Mouse (Mus musculus) midbrain, embryonic 10.5 days (tissue): ENCODE data around the gene Ing2. TPM values are rescaled to one million over a fixed set of nuclear protein-coding genes. Genes with fewer than 3 reads are reported as not detected.
A peak's percentile ranks its signal among the peaks of the same experiment; 100 is the strongest.

Experiments used
- DNase-seq: peaks from one replicate; pipeline ENCODE4 v3.0.0-alpha.2; 2017; ENCODE audit warnings: low spot score
- H3K27ac ChIP-seq: fragments of 300-500 bp; sonication (generic); replicated peaks from 2 replicates; pipeline ENCODE4 v1.5.1; 2016; ENCODE audit warnings: mild to moderate bottlenecking
- H3K27me3 ChIP-seq: fragments of 300-500 bp; sonication (generic); 2 replicates; pipeline ENCODE4 v1.6.1; 2016; ENCODE audit warnings: low read depth, mild to moderate bottlenecking; ENCODE audit not compliant: poor library complexity, severe bottlenecking
- H3K36me3 ChIP-seq: fragments of 300-500 bp; sonication (generic); 2 replicates; pipeline ENCODE4 v1.6.1; 2016; ENCODE audit warnings: mild to moderate bottlenecking, moderate library complexity
- H3K4me1 ChIP-seq: fragments of 300-500 bp; sonication (generic); 2 replicates; pipeline ENCODE4 v1.6.1; 2016
- H3K4me3 ChIP-seq: fragments of 300-500 bp; sonication (generic); 2 replicates; pipeline ENCODE4 v1.5.1; 2016; ENCODE audit warnings: mild to moderate bottlenecking, moderate library complexity
- H3K9me3 ChIP-seq: fragments of 300-500 bp; sonication (generic); replicated peaks from 2 replicates; pipeline ENCODE4 v1.6.1; 2016; ENCODE audit warnings: mild to moderate bottlenecking
- WGBS: fragments of 180-500 bp; shearing (Covaris S2); methylation state at CpG from one replicate; pipeline ENCODE4 v1.1.7; 2016; 5-methylcytosine and 5-hydroxymethylcytosine counted together
- polyA plus RNA-seq: library from polyadenylated mRNA; unstranded; fragments of >200 nt; fragmentation: Nextera tagmentation; extraction: Ambion mirVana; gene quantifications from 2 replicates; pipeline ENCODE4 v1.2.1, GENCODE M21; 2016

Gene Ing2
- 9.0 and 11.4 TPM in 2 replicates for polyA plus RNA-seq

DNA sequence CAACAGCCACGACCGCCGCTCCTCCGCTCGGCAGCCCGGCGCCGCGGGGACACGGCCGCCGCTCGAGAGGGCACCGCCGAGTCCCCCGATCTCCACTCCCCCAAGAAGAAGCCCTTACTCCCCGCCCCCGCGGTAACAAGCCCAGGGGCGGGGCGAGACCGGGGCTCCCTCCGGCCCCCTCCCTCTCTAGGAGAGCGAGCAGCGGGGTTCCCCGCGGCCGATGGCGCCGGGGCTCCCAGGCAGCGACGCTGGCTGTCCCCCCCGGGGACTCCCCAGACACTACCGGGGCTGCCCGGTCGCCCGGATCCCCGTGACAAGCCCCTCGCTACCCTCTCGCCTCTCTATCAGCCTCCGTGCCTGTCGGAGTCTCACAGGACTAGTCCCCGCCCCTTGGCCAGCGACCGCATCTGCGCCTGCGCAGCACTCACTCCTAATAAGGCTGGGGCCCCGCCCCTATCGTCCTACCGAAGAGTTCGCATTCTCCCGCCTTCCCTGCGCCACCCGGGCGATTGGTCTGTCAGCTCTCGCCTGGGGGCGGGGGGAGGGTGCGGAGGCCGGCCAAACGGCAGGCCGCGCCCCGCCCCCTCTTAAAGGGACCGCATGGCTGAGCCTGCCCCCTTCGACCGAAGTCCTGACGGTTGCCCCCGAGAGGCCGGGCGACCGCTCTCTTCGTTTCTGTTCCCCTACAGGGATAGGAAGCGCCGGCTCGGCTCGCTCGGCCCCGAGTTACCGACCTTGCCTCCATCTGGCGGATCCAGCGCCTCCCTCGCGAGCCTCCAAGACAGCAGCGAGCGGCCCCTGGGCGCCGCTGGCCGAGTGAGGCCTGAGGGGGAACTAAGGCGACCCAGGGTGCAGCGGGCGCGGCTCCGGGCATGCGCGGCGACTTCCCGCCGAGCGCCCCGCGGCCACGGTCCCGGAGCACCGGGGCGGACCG is at the start of gene Ing2:
TSS of gene Ing2 (minus strand) at position 780 of the 934 bp plus-strand sequence.
- Histone ChIP-seq H3K9me3 (peaks cover 4% of the 10 kb centered on the region; the same call in 1 of the 2 replicates), H3K27me3 (no peaks in the 10 kb centered on the region), H3K4me1 (peaks cover 19% of the 10 kb centered on the region), H3K36me3 (peaks cover 14% of the 10 kb centered on the region), H3K4me3 (peak within 1 kb of the TSS; percentile 91), H3K27ac (peak within 1 kb of the TSS; percentile 99)
- under 1% methylated on average over 104 of the region's 106 CpGs for WGBS
- DNase-seq = peak; percentile 100

DNA sequence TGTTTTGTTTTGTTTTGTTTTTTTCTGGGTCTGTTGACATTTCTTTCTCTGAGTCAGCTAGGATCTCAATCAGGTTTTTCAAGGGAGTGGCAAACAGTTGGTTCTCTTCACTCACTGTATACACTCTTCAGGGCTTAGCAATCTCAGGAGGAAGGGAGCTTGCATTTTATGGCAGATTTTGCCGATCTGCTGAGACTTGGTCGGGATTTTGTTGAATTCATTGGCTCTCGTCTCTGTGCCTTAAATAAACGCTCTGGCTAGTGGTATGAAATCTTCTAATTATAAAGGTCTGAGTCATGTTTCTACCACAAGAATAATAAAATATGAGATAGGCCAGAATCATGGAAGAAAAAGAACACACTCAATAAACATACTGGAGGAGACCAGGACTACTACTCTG is 46.3 kb upstream of the Ing2 start:
- H3K4me1 ChIP-seq = peaks cover 8% of the 10 kb centered on the region; the same call in 1 of the 2 replicates
- H3K4me3 ChIP-seq = no peak overlapping the region
- H3K27ac ChIP-seq = no peak overlapping the region
- no peaks in the 10 kb centered on the region for H3K27me3 ChIP-seq
- no peaks in the 10 kb centered on the region for H3K9me3 ChIP-seq
- WGBS = 86% methylated on average over 4 of the region's 4 CpGs
- no peaks in the 10 kb centered on the region for H3K36me3 ChIP-seq
- DNase-seq = no peak

DNA sequence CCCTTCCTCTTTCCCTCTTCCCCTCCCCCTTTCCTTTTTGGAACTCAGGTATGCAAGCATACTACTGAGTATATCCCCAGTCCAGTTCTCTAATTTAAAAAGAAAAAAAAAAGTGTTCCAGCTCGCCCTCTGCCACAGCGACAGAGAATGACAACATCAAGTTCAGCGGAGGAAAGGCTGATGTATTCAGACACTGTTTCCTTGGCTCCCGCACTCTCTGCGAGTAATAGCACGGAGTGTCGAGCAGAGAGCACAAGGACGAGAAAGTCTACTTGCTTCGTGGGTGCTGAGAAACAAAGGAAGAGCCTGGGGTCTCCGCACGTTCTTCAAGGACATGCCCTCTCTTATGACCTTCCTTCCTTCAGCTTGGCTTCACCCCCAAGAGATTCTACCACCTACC is 43.3 kb upstream of the Ing2 start:
- Histone ChIP-seq H3K9me3 (no peaks in the 10 kb centered on the region), H3K36me3 (no peaks in the 10 kb centered on the region), H3K4me3 (no peak overlapping the region), H3K27me3 (no peaks in the 10 kb centered on the region), H3K4me1 (peaks cover 16% of the 10 kb centered on the region), H3K27ac (no peak overlapping the region)
- 35% methylated on average over 11 of the region's 11 CpGs for WGBS
- DNase-seq = no peak

DNA sequence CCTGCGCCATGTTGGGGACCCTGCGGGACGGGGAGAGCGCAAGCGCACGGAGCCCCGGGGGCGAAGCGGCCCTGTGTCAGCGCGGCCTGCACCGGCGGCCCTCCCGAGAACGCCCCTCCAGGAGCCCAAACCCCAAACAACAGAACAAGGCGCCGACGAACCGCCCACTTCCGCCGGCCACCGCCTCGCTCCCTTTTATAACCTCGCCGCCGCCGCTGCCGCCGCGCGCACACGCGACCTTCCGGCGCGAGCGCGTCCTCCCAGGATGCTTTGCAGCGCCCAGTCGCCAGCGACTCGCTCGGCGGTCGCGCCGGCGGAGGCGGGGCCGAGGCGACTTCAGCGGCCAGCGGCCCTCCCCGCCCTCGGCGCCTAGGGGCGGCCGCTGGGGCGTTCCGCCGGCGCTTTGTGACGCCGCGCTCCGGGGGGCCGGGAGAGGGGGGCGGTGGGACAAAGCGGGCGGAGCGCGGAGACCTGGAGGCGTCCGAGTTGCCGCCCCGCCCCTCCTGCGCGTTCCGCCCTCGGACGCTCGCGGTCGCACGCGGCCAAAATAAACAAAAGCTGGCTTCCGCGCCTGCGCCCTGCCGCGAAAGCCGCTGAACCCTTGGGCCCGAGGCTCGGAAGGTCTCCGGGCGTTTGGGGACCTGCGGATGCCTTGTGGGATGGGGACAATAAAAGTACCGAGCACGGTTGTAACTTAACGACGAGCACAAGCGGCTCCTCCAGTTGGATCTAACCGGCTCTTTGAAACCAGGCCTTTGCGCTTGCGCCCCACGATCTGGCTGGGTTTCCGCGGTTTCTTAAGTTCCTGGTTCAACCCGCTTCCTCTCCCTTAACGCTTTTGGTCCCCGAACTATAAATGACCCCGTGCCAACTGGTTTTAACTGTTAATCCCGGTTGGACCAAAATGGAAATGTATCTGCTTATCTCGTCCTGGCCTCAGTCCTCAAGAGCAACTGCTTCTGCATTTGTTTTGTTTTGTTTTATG is 38.7 kb upstream of the Ing2 start, which contains the start of gene Cdkn2aip:
TSS of gene Cdkn2aip (minus strand) at position 172 of the 985 bp plus-strand sequence.
- peak; percentile 96 for DNase-seq
- under 1% methylated on average over 113 of the region's 114 CpGs for WGBS
- Histone ChIP-seq H3K9me3 (no peaks in the 10 kb centered on the region), H3K36me3 (peaks cover 31% of the 10 kb centered on the region), H3K4me1 (peaks cover 32% of the 10 kb centered on the region), H3K27me3 (no peaks in the 10 kb centered on the region), H3K4me3 (peak within 1 kb of the TSS; percentile 98), H3K27ac (peak within 1 kb of the TSS; percentile 95)

DNA sequence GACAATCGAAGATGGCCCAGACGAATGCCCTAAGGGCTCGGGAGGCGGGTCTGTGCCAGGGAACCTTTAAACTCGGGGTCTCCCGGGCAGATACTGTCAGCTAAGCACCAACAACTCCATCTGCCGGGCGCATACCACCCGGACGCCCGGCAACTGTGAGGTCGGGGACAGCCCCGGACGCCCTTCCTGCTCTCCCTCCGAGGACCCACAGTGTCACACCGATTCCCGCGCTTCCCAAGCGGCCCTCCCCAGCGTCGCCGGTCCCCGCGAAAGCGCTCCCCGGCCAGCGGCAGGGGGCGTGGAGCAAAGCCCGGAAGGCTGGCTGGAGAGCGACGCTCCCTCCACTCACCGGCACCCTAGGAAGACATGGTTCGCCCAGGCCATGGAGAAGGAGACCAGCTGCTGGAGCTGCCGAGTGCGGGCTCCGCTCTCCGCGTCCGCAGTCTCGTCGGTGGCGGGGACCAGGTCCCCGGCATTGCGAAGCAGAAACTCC is 37.9 kb upstream of the Ing2 start:
- no peak for DNase-seq
- under 1% methylated on average over 44 of the region's 44 CpGs for WGBS
- peaks cover 40% of the 10 kb centered on the region for H3K36me3 ChIP-seq

DNA sequence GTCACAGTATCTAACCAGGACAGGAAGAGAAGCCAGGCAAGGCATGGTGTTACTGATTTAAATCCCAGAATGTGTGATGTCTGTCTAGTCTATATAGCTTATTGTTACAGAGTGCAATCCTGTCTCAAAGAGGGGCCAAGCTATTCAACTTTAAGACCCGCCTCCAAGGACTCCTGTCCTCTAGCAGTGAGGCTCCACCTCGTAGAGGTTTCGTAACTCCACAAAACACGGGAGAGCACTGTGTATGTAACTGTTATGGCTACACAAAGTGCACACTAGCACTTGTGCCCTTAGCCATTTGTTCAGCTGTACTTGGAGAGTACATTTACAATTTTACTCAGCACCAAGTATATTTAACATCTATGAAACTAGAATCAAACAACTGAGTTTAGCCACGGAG is 32.8 kb upstream of the Ing2 start:
- Histone ChIP-seq H3K4me1 (peaks cover 16% of the 10 kb centered on the region), H3K4me3 (no peak overlapping the region), H3K9me3 (no peaks in the 10 kb centered on the region), H3K36me3 (peaks cover 74% of the 10 kb centered on the region), H3K27me3 (no peaks in the 10 kb centered on the region), H3K27ac (no peak overlapping the region)
- no peak for DNase-seq
- 84% methylated on average over 5 of the region's 5 CpGs for WGBS

More for the DNA sequence above, 37.9 kb upstream of the Ing2 start:
- no peaks in the 10 kb centered on the region for H3K27me3 ChIP-seq
- H3K4me1 ChIP-seq = peaks cover 24% of the 10 kb centered on the region
- peak overlapping the region; percentile 95 for H3K27ac ChIP-seq
- peak overlapping the region; percentile 98 for H3K4me3 ChIP-seq
- no peaks in the 10 kb centered on the region for H3K9me3 ChIP-seq

DNA sequence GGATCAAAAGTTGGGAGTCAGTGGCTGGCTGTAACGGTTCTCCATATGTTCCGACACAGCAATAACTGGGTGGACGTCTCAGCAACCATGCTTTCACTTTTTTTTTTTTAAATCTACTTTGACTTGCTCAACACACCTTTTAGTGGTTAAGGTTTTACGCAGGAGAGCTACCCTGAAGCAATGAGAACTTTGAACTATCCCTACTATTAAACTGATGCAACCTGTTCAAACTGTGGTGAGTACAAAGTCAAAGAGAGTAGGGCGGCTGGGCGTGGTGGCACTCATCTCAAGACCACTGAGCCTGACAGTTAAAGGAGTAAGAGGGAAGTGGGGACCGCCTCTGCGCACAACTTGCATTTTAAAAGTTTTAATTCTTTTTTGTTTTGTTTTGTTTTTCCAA is 31.4 kb upstream of the Ing2 start:
- Histone ChIP-seq H3K9me3 (no peaks in the 10 kb centered on the region), H3K4me3 (no peak overlapping the region), H3K36me3 (peaks cover 69% of the 10 kb centered on the region), H3K27ac (no peak overlapping the region), H3K4me1 (peaks cover 5% of the 10 kb centered on the region), H3K27me3 (no peaks in the 10 kb centered on the region)
- 93% methylated on average over 8 of the region's 8 CpGs for WGBS
- no peak for DNase-seq

DNA sequence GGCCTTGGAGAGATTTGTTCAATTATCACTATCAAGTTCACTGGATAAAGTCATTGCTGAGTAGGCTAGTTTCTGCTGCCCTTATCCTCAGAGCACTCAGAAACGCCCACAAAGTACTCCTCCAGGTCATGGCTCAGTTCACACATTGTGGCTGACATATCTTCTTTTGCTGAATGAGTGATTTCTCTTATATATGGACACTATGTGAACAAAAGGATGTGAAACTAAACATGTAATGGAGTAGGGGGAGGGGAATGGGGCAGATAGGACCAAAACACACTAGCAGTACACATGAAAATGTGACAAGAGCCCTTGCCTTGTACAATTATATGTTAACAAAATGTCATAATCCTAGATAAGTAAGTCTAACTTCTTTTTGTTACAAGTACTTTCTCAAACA is 27.0 kb upstream of the Ing2 start:
- no peak overlapping the region for H3K27ac ChIP-seq
- no peak overlapping the region for H3K4me3 ChIP-seq
- H3K9me3 ChIP-seq = no peaks in the 10 kb centered on the region
- WGBS = 49% methylated on average over 1 of the region's 1 CpGs
- DNase-seq = no peak
- H3K4me1 ChIP-seq = no peaks in the 10 kb centered on the region
- no peaks in the 10 kb centered on the region for H3K27me3 ChIP-seq
- H3K36me3 ChIP-seq = peaks cover 26% of the 10 kb centered on the region

DNA sequence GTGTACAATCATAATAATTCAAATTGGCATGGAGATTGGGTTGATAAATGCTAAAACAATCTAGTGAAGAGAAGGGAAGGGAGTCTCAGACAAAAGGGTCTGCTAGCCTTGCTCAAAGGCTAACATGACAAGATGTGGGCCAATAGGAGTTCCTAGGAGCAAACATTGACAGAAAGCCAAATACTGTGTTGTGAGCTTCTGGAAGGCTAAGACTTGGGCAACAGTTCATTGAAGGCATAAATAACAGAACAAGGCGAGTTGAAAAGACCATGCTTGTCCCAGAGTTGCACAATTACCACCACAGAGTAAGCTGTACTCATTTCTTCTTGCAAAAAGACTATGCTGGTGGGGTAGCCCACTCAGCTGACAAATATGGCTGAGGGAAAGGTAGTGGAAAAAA is 22.3 kb upstream of the Ing2 start:
- DNase-seq = no peak
- Histone ChIP-seq H3K36me3 (no peaks in the 10 kb centered on the region), H3K4me3 (no peak overlapping the region), H3K27me3 (no peaks in the 10 kb centered on the region), H3K27ac (no peak overlapping the region), H3K9me3 (no peaks in the 10 kb centered on the region), H3K4me1 (no peaks in the 10 kb centered on the region)
- WGBS = 78% methylated on average over 1 of the region's 1 CpGs

DNA sequence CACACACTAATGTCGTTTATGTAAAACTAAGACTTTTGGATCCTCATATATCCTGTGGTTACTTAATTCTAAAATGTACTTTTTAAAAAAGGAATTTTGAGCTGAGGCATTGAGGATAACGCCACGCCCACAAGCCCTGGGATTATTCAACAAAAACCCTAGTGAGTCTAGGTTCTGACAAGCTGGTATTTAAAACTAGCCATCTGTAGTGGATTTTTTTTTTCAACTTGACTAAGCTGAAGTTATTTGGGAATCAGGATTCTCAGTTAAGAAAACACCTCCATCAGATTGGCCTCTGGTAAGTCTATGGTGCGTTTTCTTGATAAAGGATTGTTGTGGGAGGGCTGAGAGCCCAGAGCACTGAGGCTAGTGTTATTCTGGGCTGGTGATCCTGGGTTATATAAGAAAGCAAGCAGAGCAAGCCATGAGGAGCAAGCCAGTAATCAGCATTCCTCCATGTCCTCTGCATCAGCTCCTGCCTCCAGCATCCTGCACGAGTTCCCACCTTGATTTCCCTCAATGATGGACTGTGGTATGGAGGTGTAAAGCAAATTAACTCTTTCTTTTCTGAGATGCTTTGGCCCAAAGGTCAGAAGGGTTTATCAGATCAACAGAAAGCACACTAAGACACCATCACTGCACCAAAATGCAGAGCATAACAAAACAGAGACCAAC is 20.2 kb upstream of the Ing2 start:
- H3K27ac ChIP-seq = no peak overlapping the region
- no peaks in the 10 kb centered on the region for H3K36me3 ChIP-seq
- DNase-seq = no peak
- no peak overlapping the region for H3K4me3 ChIP-seq
- peaks cover 14% of the 10 kb centered on the region for H3K4me1 ChIP-seq
- no peaks in the 10 kb centered on the region for H3K9me3 ChIP-seq
- 84% methylated on average over 5 of the region's 5 CpGs for WGBS
- peaks cover 8% of the 10 kb centered on the region; the same call in 1 of the 2 replicates for H3K27me3 ChIP-seq

DNA sequence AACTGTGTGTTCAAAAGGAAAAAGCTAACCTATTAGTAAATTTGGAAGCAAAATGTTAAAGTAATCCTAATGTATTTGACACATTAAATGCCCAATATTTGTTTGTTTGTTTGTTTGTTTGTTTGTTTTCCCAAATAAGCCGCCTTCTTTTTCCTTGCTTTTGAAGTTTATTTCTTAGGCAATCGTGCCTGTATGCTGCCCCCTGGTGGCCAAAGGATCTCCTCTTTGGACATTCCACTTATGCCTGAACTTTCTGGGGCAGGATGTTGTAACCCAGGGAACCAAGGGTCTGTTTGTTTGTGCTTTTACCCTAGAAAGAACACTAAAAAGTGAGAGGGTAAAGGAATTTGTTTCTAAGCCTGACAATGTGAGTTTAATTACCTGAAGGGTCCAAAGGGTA is 17.8 kb upstream of the Ing2 start:
- Histone ChIP-seq H3K27ac (no peak overlapping the region), H3K9me3 (peaks cover 4% of the 10 kb centered on the region; the same call in 1 of the 2 replicates), H3K36me3 (no peaks in the 10 kb centered on the region), H3K4me1 (peaks cover 27% of the 10 kb centered on the region), H3K4me3 (no peak overlapping the region), H3K27me3 (peaks cover 8% of the 10 kb centered on the region; the same call in 1 of the 2 replicates)
- WGBS = 29% methylated on average over 2 of the region's 2 CpGs
- DNase-seq = peak; percentile 78

DNA sequence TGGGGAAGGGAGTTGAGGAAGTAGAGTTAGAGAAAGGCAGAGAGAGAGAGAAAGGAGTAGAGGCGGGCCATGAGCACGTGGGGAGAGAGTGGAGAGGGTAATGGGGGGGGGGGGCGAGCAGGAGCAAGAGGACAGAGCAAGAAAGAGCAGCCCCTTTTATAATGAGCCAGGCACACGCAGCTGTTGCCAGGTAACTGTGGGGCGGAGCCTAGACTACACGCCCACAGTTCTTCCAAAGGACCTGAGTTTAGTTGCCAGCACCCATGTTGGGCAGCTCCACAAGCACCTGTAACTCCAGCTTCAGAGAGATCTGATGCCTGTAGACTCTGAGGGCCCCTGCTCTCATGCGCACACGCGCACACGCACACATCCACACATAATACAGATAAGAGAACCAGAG is 16.5 kb upstream of the Ing2 start:
- peak overlapping the region; percentile 84; the same call in 1 of the 2 replicates for H3K27ac ChIP-seq
- H3K4me1 ChIP-seq = peaks cover 27% of the 10 kb centered on the region
- no peak overlapping the region for H3K4me3 ChIP-seq
- WGBS = 74% methylated on average over 9 of the region's 10 CpGs
- no peak for DNase-seq
- peaks cover 4% of the 10 kb centered on the region; the same call in 1 of the 2 replicates for H3K9me3 ChIP-seq
- no peaks in the 10 kb centered on the region for H3K36me3 ChIP-seq
- peaks cover 8% of the 10 kb centered on the region; the same call in 1 of the 2 replicates for H3K27me3 ChIP-seq
